Mouse (Mus musculus) C2C12 (cell line): ENCODE measurements at regions not wholly inside any gene's neighbourhood (a gene's known extent, or its start where the extent isn't known, plus 50 kb on each side); places are given as distances from the start of the nearest gene placed in this dataset.

ENCODE experiments used
- H3K27me3 ChIP-seq: one replicate; pipeline ENCODE4 v1.6.1; 2011; ENCODE audit not compliant: control insufficient read depth, insufficient read depth, insufficient read length
- H3K36me3 ChIP-seq: one replicate; pipeline ENCODE4 v1.6.1; 2011; ENCODE audit not compliant: control insufficient read depth, insufficient read depth
- H3K4me3 ChIP-seq: one replicate; pipeline ENCODE4 v1.5.1; 2011; ENCODE audit warnings: mild to moderate bottlenecking, control low read depth; ENCODE audit not compliant: poor library complexity, insufficient read depth, severe bottlenecking
- H3K79me2 ChIP-seq: one replicate; pipeline ENCODE4 v1.6.1; 2011; ENCODE audit not compliant: control insufficient read depth, insufficient read depth
- H3K79me3 ChIP-seq: one replicate; pipeline ENCODE4 v1.6.1; 2011; ENCODE audit warnings: low read depth, control low read depth
- H3ac ChIP-seq: one replicate; pipeline ENCODE3; 2011; ENCODE audit warnings: low read depth; ENCODE audit not compliant: control insufficient read depth, insufficient read length
- CEBPB ChIP-seq: IDR thresholded peaks from one replicate; pipeline ENCODE4 v1.6.1; 2011; ENCODE audit warnings: low read depth, mild to moderate bottlenecking, control low read depth, moderate library complexity
- CTCF ChIP-seq: IDR thresholded peaks from one replicate; pipeline ENCODE4 v1.5.1; 2011; ENCODE audit not compliant: control insufficient read depth, insufficient read depth, insufficient read length
- FOSL1 ChIP-seq: IDR thresholded peaks from one replicate; pipeline ENCODE4 v1.8.0; 2011; ENCODE audit warnings: mild to moderate bottlenecking, low read length; ENCODE audit not compliant: poor library complexity, insufficient read depth, severe bottlenecking
- MAX ChIP-seq: IDR thresholded peaks from one replicate; pipeline ENCODE4 v1.6.1; 2011; ENCODE audit warnings: mild to moderate bottlenecking, control low read depth
- MYOD1 ChIP-seq: IDR thresholded peaks from one replicate; pipeline ENCODE4 v1.6.1; 2011; ENCODE audit warnings: low read depth; ENCODE audit not compliant: control insufficient read depth, insufficient read length
- MYOG ChIP-seq: IDR thresholded peaks from one replicate; pipeline ENCODE4 v1.6.1; 2011; ENCODE audit not compliant: control insufficient read depth, insufficient read length; ENCODE audit errors: extremely low read depth
- USF1 ChIP-seq: IDR thresholded peaks from one replicate; pipeline ENCODE4 v1.6.1; 2011; ENCODE audit warnings: low read depth, mild to moderate bottlenecking, control low read depth, moderate library complexity

- H3K79me3 ChIP-seq: no peaks in the 10 kb centered on the region
- no peak overlapping the region for H3K4me3 ChIP-seq
- no peak overlapping the region for H3ac ChIP-seq
- no peaks in the 10 kb centered on the region for H3K36me3 ChIP-seq
- TF ChIP-seq MYOG (no peak), FOSL1 (no peak), MYOD1 (no peak), CTCF (no peak), MAX (no peak), CEBPB (no peak), USF1 (no peak)
- H3K27me3 ChIP-seq: no peaks in the 10 kb centered on the region
- H3K79me2 ChIP-seq: no peaks in the 10 kb centered on the region
These were observed 117.7 kb upstream of the Prickle1 start for GRCm38 (mm10) chr15:93713428-93713827.

DNA sequence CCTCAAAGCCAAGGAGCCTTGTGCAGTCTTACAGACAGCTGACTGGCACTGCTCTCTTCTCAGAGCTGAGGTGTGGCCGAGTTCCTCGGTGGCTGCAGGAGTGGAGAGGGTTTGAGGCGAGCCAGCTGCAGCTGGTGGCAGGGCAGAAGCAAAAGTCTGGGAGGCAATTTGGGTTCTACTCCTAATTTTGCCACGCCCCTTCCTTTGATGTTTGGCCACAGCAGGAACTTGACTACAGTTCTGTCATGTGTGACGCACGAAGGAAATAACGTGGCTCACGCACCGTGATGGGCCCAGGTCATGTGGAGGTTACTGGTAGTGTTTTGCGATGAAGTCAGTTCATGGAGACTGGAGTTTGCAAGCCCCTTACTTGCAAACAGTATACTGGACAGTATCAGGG is 116.9 kb upstream of the Prickle1 start:
- no peaks in the 10 kb centered on the region for H3K36me3 ChIP-seq
- no peaks in the 10 kb centered on the region for H3K79me3 ChIP-seq
- H3ac ChIP-seq: no peak overlapping the region
- no peaks in the 10 kb centered on the region for H3K79me2 ChIP-seq
- H3K4me3 ChIP-seq: no peak overlapping the region
- TF ChIP-seq MAX (no peak), MYOG (no peak), FOSL1 (no peak), MYOD1 (no peak)
- H3K27me3 ChIP-seq: no peaks in the 10 kb centered on the region

DNA sequence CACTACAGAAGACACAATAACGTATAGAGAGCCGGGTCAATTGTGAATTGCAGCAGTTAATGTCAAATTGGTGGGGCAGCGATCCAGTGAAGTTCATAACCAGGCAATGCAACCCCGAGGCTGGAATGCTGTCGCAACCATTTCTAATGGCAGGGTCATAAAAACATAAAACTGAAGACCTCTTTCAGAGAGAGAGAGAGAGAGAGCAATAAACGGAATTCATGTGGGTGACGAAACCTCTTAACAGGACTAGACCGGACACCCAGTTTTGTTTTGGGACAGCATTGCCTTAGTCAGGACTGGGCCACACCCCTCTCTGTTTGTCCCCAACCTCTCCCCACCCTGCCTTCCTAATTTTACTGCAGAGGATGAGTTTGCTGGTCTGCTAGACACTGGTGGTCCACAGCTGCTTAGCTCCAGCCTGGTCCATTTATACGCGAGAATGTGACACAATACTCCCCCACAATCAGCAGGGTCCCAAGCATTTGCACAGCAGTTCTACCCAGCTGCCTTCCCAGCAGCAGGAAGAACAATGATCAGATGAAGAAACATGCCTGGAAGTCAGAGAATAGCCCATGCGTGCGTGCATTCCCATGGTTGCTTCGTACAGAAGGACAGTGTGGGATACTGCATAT is 115.6 kb upstream of the Prickle1 start:
- Histone ChIP-seq H3K79me2 (no peaks in the 10 kb centered on the region), H3K4me3 (no peak overlapping the region), H3K79me3 (no peaks in the 10 kb centered on the region), H3K36me3 (no peaks in the 10 kb centered on the region), H3K27me3 (no peaks in the 10 kb centered on the region), H3ac (no peak overlapping the region)
- TF ChIP-seq MYOD1 (no peak), CEBPB (peak; percentile 45)

GRCm38 (mm10) chr15:93710493-93711149 is 114.9 kb upstream of the Prickle1 start:
- TF ChIP-seq CTCF (no peak), MYOG (no peak), MYOD1 (peak; percentile 45), USF1 (no peak), CEBPB (no peak)
- Histone ChIP-seq H3K36me3 (no peaks in the 10 kb centered on the region), H3K4me3 (no peak overlapping the region), H3ac (no peak overlapping the region), H3K79me2 (no peaks in the 10 kb centered on the region), H3K79me3 (no peaks in the 10 kb centered on the region), H3K27me3 (no peaks in the 10 kb centered on the region)

- Histone ChIP-seq H3K36me3 (no peaks in the 10 kb centered on the region), H3K79me2 (no peaks in the 10 kb centered on the region)
These were observed 110.8 kb upstream of the Prickle1 start for GRCm38 (mm10) chr15:93706366-93706930.

GRCm38 (mm10) chr15:93705651-93706050 is 110.0 kb upstream of the Prickle1 start:
- no peaks in the 10 kb centered on the region for H3K79me3 ChIP-seq
- no peak overlapping the region for H3K4me3 ChIP-seq
- no peaks in the 10 kb centered on the region for H3K79me2 ChIP-seq

More at GRCm38 (mm10) chr15:93706366-93706930, 110.8 kb upstream of the Prickle1 start:
- Histone ChIP-seq H3K27me3 (no peaks in the 10 kb centered on the region), H3K4me3 (no peak overlapping the region), H3K79me3 (no peaks in the 10 kb centered on the region), H3ac (no peak overlapping the region)
- no peak for TF ChIP-seq MYOG
- no peak for TF ChIP-seq FOSL1
- no peak for TF ChIP-seq CTCF

More at GRCm38 (mm10) chr15:93705651-93706050, 110.0 kb upstream of the Prickle1 start:
- no peak overlapping the region for H3ac ChIP-seq
- no peaks in the 10 kb centered on the region for H3K27me3 ChIP-seq
- no peaks in the 10 kb centered on the region for H3K36me3 ChIP-seq
- no peak for TF ChIP-seq MYOD1
- no peak for TF ChIP-seq MYOG
- no peak for TF ChIP-seq FOSL1
